Mouse (Mus musculus): Measurements from ENCODE around the gene Aqp1.

Gene Aqp1

GRCm38 (mm10) chr6:55335989-55336514, at the start of gene Aqp1:
Gene Aqp1, plus strand, starts transcription at chr6:55336432.
- no peak for DNase-seq

- DNase-seq = no peak
Observed at GRCm38 (mm10) chr6:55288007-55288602, 48.1 kb upstream of the Aqp1 start.

- no peak for DNase-seq
Observed at GRCm38 (mm10) chr6:55294549-55295131, 41.6 kb upstream of the Aqp1 start.

GRCm38 (mm10) chr6:55295325-55295724, 40.9 kb upstream of the Aqp1 start:
- DNase-seq = no peak

- no peak for DNase-seq
Observed at GRCm38 (mm10) chr6:55299482-55299881, 36.8 kb upstream of the Aqp1 start.

GRCm38 (mm10) chr6:55299917-55300316, 36.3 kb upstream of the Aqp1 start:
- no peak for DNase-seq

GRCm38 (mm10) chr6:55300704-55301103, 35.5 kb upstream of the Aqp1 start:
- DNase-seq = no peak

GRCm38 (mm10) chr6:55310179-55310578, 26.1 kb upstream of the Aqp1 start:
- no peak for DNase-seq

- DNase-seq = no peak
Observed at GRCm38 (mm10) chr6:55311962-55312361, 24.3 kb upstream of the Aqp1 start.

- DNase-seq = no peak
Observed at GRCm38 (mm10) chr6:55313893-55314292, 22.3 kb upstream of the Aqp1 start.

GRCm38 (mm10) chr6:55314628-55315027, 21.6 kb upstream of the Aqp1 start:
- DNase-seq = no peak

- DNase-seq = no peak
Observed at GRCm38 (mm10) chr6:55318597-55318996, 17.6 kb upstream of the Aqp1 start.

- DNase-seq = no peak
Observed at GRCm38 (mm10) chr6:55319585-55320551, 16.4 kb upstream of the Aqp1 start.

GRCm38 (mm10) chr6:55320894-55321293, 15.3 kb upstream of the Aqp1 start:
- DNase-seq = no peak

- no peak for DNase-seq
Observed at GRCm38 (mm10) chr6:55321518-55321917, 14.7 kb upstream of the Aqp1 start.

GRCm38 (mm10) chr6:55322980-55323379, 13.3 kb upstream of the Aqp1 start:
- DNase-seq = no peak

GRCm38 (mm10) chr6:55323908-55324634, 12.2 kb upstream of the Aqp1 start:
- no peak for DNase-seq

GRCm38 (mm10) chr6:55324785-55325184, 11.4 kb upstream of the Aqp1 start:
- no peak for DNase-seq

- DNase-seq = no peak
Observed at GRCm38 (mm10) chr6:55326299-55326698, 9.9 kb upstream of the Aqp1 start.

GRCm38 (mm10) chr6:55327326-55327725, 8.9 kb upstream of the Aqp1 start:
- no peak for DNase-seq

- no peak for DNase-seq
Observed at GRCm38 (mm10) chr6:55328179-55328578, 8.1 kb upstream of the Aqp1 start.

GRCm38 (mm10) chr6:55331315-55331714, 4.9 kb upstream of the Aqp1 start:
- DNase-seq = no peak
